Mouse (Mus musculus) cerebellum, postnatal 25 days (tissue): ENCODE data around the gene Aen.
A peak's percentile ranks its signal among the peaks of the same experiment; 100 is the strongest.

ENCODE experiments used
- DNase-seq, 2 experiments: peaks; one replicate each; pipeline ENCODE4 v3.0.0; 2021; ENCODE audit warnings: mixed read lengths in 2 of 2

Aen gene

GRCm38 (mm10) chr7:78895021-78895652 lies 517 bp upstream of the Aen start:
- DNase-seq, result peak in 1 of 2 experiments; percentile 29

- no peak for DNase-seq
Measured at GRCm38 (mm10) chr7:78897567-78897966, 1.9 kb downstream of the Aen start.

GRCm38 (mm10) chr7:78903174-78903870 lies 7.7 kb downstream of the Aen start:
- DNase-seq, result no peak

GRCm38 (mm10) chr7:78904175-78904574 lies 8.5 kb downstream of the Aen start:
- no peak for DNase-seq

- no peak for DNase-seq
Measured at GRCm38 (mm10) chr7:78909026-78909425, 13.4 kb downstream of the Aen start.

GRCm38 (mm10) chr7:78910336-78911098 lies 14.9 kb downstream of the Aen start:
- no peak for DNase-seq

GRCm38 (mm10) chr7:78911209-78911608 lies 15.6 kb downstream of the Aen start:
- DNase-seq, result no peak

GRCm38 (mm10) chr7:78912253-78912973 lies 16.8 kb downstream of the Aen start:
- DNase-seq, result no peak

- no peak for DNase-seq
Measured at GRCm38 (mm10) chr7:78912974-78913474, 17.4 kb downstream of the Aen start, which contains the start of gene Isg20. Gene Isg20, plus strand, starts transcription at chr7:78913424.

GRCm38 (mm10) chr7:78913649-78914544 lies 18.2 kb downstream of the Aen start:
- DNase-seq, result peak in 1 of 2 experiments; percentile 21

- DNase-seq, result no peak
Measured at GRCm38 (mm10) chr7:78914545-78914845, 18.8 kb downstream of the Aen start.

- no peak for DNase-seq
Measured at GRCm38 (mm10) chr7:78914896-78915510, 19.3 kb downstream of the Aen start.

GRCm38 (mm10) chr7:78918686-78919085 lies 23.0 kb downstream of the Aen start:
- DNase-seq, result peak in 1 of 2 experiments; percentile 35

- no peak for DNase-seq
Measured at GRCm38 (mm10) chr7:78922506-78922905, 26.9 kb downstream of the Aen start.

- DNase-seq, result peak; percentile 44 to 78
Measured at GRCm38 (mm10) chr7:78924300-78924699, 28.6 kb downstream of the Aen start.

- no peak for DNase-seq
Measured at GRCm38 (mm10) chr7:78924796-78925195, 29.1 kb downstream of the Aen start.

- DNase-seq, result no peak
Measured at GRCm38 (mm10) chr7:78925680-78926079, 30.0 kb downstream of the Aen start.

GRCm38 (mm10) chr7:78926156-78926555 lies 30.5 kb downstream of the Aen start:
- peak in 1 of 2 experiments; percentile 20 for DNase-seq

GRCm38 (mm10) chr7:78927266-78927665 lies 31.6 kb downstream of the Aen start:
- no peak for DNase-seq

- no peak for DNase-seq
Measured at GRCm38 (mm10) chr7:78938957-78939602, 43.4 kb downstream of the Aen start.

GRCm38 (mm10) chr7:78940971-78941370 lies 45.3 kb downstream of the Aen start:
- DNase-seq, result no peak
